Comparison of ENCODE assay signal across 22 mouse cellular contexts in the genomic region with DNA sequence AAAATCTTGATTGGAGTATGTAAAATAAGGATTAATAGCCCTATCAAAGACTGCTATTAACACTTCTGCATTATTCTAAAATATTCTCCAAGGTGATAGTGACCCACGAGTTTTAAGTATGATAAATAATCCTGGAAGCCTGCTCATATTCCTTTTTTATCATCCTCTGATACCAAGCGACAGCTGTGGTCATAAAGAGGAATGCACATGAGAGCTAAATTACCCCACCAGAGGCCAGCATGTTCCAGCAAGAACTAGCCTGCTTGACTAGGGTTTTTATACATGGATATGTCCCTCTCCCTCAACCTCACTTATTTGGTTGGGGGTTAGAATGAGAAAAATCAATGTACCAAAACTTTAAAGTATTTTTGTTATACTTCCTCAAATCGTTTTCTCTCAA. TPM values are rescaled to one million over a fixed set of nuclear protein-coding genes. Genes with fewer than 3 reads are reported as not detected.
DNase-seq lines count a peak whose midpoint lies in the region; ATAC-seq and TF ChIP-seq lines count a peak whose summit lies in the region.
"Had no signal": no experiment of that assay in that cellular context is flagged by ENCODE, and none has a peak within 500 bp of the region (broad histone marks: within the 10 kb centered on the region; RNA-seq: fewer than 3 reads in every experiment).

No protein-coding gene starts in this region.

- 26% methylated on average over 3 of the region's 3 CpGs for WGBS in heart, adult 2 months
- WGBS in intestine, embryonic 16.5 days, result 54% methylated on average over 3 of the region's 3 CpGs
- WGBS in intestine, embryonic 15.5 days, result 46% methylated on average over 3 of the region's 3 CpGs
- WGBS in midbrain, embryonic 14.5 days, result 71% methylated on average over 3 of the region's 3 CpGs

- CTCF ChIA-PET in Patski (lab: Charles Lee), result interaction anchor here (1.7 to 2.0 kb wide), 2 partner anchors 14 to 27 kb away, joined by 3 to 6 read pairs; no protein-coding TSS in a partner anchor

- in situ Hi-C loops in Patski (cut with MboI; ENCODE audit: low pct_unique_long_range_greater_than_20kb), result no loop called here

- TF ChIP-seq EP300 in heart, adult 2 months (IDR thresholded peaks at IDR 0.05; ENCODE audit: insufficient read depth, low read depth, low read length), result no peak

- ATAC-seq in intestine, embryonic 16.5 days, result no peak
- ATAC-seq in intestine, embryonic 15.5 days, result no peak
- ATAC-seq in Patski, result peak; percentile 36
- ATAC-seq in midbrain, embryonic 14.5 days (ENCODE audit: low FRiP score, low TSS enrichment), result no peak
- ATAC-seq: forebrain, embryonic 14.5 days; midbrain, embryonic 13.5 days had no signal

- no peaks in the 10 kb centered on the region for H3K27me3 ChIP-seq in heart, adult 2 months (ENCODE audit: control insufficient read depth, insufficient read depth, low read length)
- no peaks in the 10 kb centered on the region for H3K27me3 ChIP-seq in intestine, embryonic 16.5 days (replicated peaks; ENCODE audit: control insufficient read depth, insufficient read depth, low read length)
- no peaks in the 10 kb centered on the region for H3K27me3 ChIP-seq in intestine, embryonic 15.5 days (replicated peaks)
- no peaks in the 10 kb centered on the region for H3K27me3 ChIP-seq in Patski
- H3K27me3 ChIP-seq in midbrain, embryonic 14.5 days (ENCODE audit: control insufficient read depth, insufficient read depth, low read length), result no peaks in the 10 kb centered on the region
- H3K27me3 ChIP-seq: heart, embryonic 12.5 days; limb, embryonic 12.5 days; liver, embryonic 15.5 days; megakaryocyte, embryonic 14.5 days; midbrain, embryonic 13.5 days had no signal

- TF ChIP-seq POLR2A in heart, adult 2 months (IDR thresholded peaks at IDR 0.05; ENCODE audit: insufficient read depth, low read depth, low read length), result no peak

- peak overlapping the region; percentile 62 for H3K27ac ChIP-seq in heart, adult 2 months
- H3K27ac ChIP-seq in intestine, embryonic 16.5 days (ENCODE audit: low read length), result 0 out of 2 replicates have a peak overlapping the region, but pooled peaks have one; percentile 44
- no peak overlapping the region; the same call in 1 of the 2 replicates for H3K27ac ChIP-seq in intestine, embryonic 15.5 days
- H3K27ac ChIP-seq in midbrain, embryonic 14.5 days (replicated peaks; ENCODE audit: low read depth, low read length), result no peak overlapping the region
- H3K27ac ChIP-seq: hindbrain, embryonic 14.5 days; left cerebral cortex, adult 2 months; liver, embryonic 15.5 days; midbrain, embryonic 13.5 days had no signal

- POLR2A ChIA-PET in Patski (lab: Charles Lee), result interaction anchor here (1.1 kb wide), 1 partner anchor 10 kb away, joined by 3 read pairs; no protein-coding TSS in a partner anchor

- peaks cover 33% of the 10 kb centered on the region for H3K4me1 ChIP-seq in heart, adult 2 months (ENCODE audit: control insufficient read depth, insufficient read depth, low read length)
- H3K4me1 ChIP-seq in intestine, embryonic 16.5 days (ENCODE audit: control insufficient read depth, insufficient read depth, low read length), result peaks cover 27% of the 10 kb centered on the region
- peaks cover 16% of the 10 kb centered on the region for H3K4me1 ChIP-seq in intestine, embryonic 15.5 days (replicated peaks)
- H3K4me1 ChIP-seq in midbrain, embryonic 14.5 days (ENCODE audit: control insufficient read depth, insufficient read depth, low read length), result no peaks in the 10 kb centered on the region

- DNase-seq in heart, adult 2 months, result no peak
- no peak for DNase-seq in heart, adult 18-20 months
- DNase-seq in 3T3-L1 (ENCODE audit: low read depth, low spot score) (peak; percentile 47), Patski (ENCODE audit: low read depth, low spot score) (no peak)
- no peak for DNase-seq in midbrain, embryonic 14.5 days
- DNase-seq in cerebellum, adult 18-20 months, result no peak
- DNase-seq: adrenal gland, adult 8-10 months; cerebellum, adult 9-10 months; cerebellum, postnatal 36 days; kidney, postnatal 10 days; lung, postnatal 4 days; thymus, postnatal 4 days had no signal

- H3K4me3 ChIP-seq in heart, adult 2 months, result no peak overlapping the region
- H3K4me3 ChIP-seq in intestine, embryonic 16.5 days (ENCODE audit: low read length), result no peak overlapping the region
- no peak overlapping the region for H3K4me3 ChIP-seq in intestine, embryonic 15.5 days (replicated peaks)
- H3K4me3 ChIP-seq in midbrain, embryonic 14.5 days (replicated peaks; ENCODE audit: low read depth, low read length), result no peak overlapping the region
- H3K4me3 ChIP-seq: heart, embryonic 12.5 days; left cerebral cortex, adult 2 months; limb, embryonic 12.5 days; liver, embryonic 15.5 days; megakaryocyte, embryonic 14.5 days; midbrain, embryonic 13.5 days had no signal

- H3K9me3 ChIP-seq in intestine, embryonic 16.5 days (ENCODE audit: control insufficient read depth, low read length), result no peaks in the 10 kb centered on the region
- no peaks in the 10 kb centered on the region for H3K9me3 ChIP-seq in intestine, embryonic 15.5 days
- H3K9me3 ChIP-seq in midbrain, embryonic 14.5 days (ENCODE audit: control insufficient read depth, low read length), result no peaks in the 10 kb centered on the region
- H3K9me3 ChIP-seq: heart, embryonic 12.5 days; limb, embryonic 12.5 days; liver, embryonic 15.5 days; megakaryocyte, embryonic 14.5 days; midbrain, embryonic 13.5 days had no signal

- H3K9ac ChIP-seq in heart, adult 2 months (ENCODE audit: low read depth, low read length), result no peak overlapping the region
- H3K9ac ChIP-seq in intestine, embryonic 16.5 days (ENCODE audit: low read depth, low read length), result no peak overlapping the region
- no peak overlapping the region for H3K9ac ChIP-seq in intestine, embryonic 15.5 days
- no peak overlapping the region for H3K9ac ChIP-seq in midbrain, embryonic 14.5 days (replicated peaks; ENCODE audit: low read length)
- H3K9ac ChIP-seq: heart, embryonic 12.5 days; hindbrain, embryonic 14.5 days; limb, embryonic 12.5 days; liver, embryonic 15.5 days; midbrain, embryonic 13.5 days had no signal

- TF ChIP-seq CTCF in heart, adult 2 months (IDR thresholded peaks at IDR 0.05), result peak; percentile 46
- TF ChIP-seq CTCF in Patski (IDR thresholded peaks at IDR 0.05), result no peak

- H3K4me2 ChIP-seq in intestine, embryonic 16.5 days (ENCODE audit: low read depth, low read length), result no peak overlapping the region
- H3K4me2 ChIP-seq in intestine, embryonic 15.5 days (replicated peaks), result no peak overlapping the region
- no peak overlapping the region for H3K4me2 ChIP-seq in midbrain, embryonic 14.5 days (ENCODE audit: low read length)
- H3K4me2 ChIP-seq: heart, embryonic 12.5 days; hindbrain, embryonic 14.5 days; limb, embryonic 12.5 days; liver, embryonic 15.5 days; midbrain, embryonic 13.5 days had no signal

- intact Hi-C loops in heart, adult 2 months (cut with DNase I), result loop anchor here (2.0 kb wide), 1 partner anchor 44 kb away; no protein-coding TSS in a partner anchor

- peaks cover 86% of the 10 kb centered on the region for H3K36me3 ChIP-seq in heart, adult 2 months (ENCODE audit: control insufficient read depth, insufficient read depth, low read length)
- H3K36me3 ChIP-seq in intestine, embryonic 16.5 days (ENCODE audit: control insufficient read depth, insufficient read depth, low read length), result no peaks in the 10 kb centered on the region
- no peaks in the 10 kb centered on the region for H3K36me3 ChIP-seq in intestine, embryonic 15.5 days
- H3K36me3 ChIP-seq in midbrain, embryonic 14.5 days (ENCODE audit: control insufficient read depth, insufficient read depth, low read length), result peaks cover 5% of the 10 kb centered on the region
- H3K36me3 ChIP-seq: liver, embryonic 15.5 days had no signal

- peaks cover 10% of the 10 kb centered on the region for H3K79me2 ChIP-seq in heart, adult 2 months (replicated peaks; ENCODE audit: control insufficient read depth, insufficient read depth, low read length)

RNA-seq across cellular contexts. Expression of gene Sptbn1, which starts 56.8 kb away (rescaled TPM):
- total RNA-seq in heart, adult 2 months (2021), result 100 to 1,000 TPM; 509 to 570 TPM
- 169 and 246 TPM in 2 replicates for polyA plus RNA-seq in heart, adult 2 months (2012; rRNA removed)
- 100 to 1,000 TPM; 523 to 532 TPM for total RNA-seq in heart, adult 18-20 months (2021)
- 98.1 and 110 TPM in 2 replicates for polyA plus RNA-seq in intestine, embryonic 16.5 days (2015; fragmentation: Nextera tagmentation; extraction: Ambion mirVana)
- polyA plus RNA-seq in intestine, embryonic 15.5 days (2015; fragmentation: Nextera tagmentation; extraction: Ambion mirVana), result 117 and 118 TPM in 2 replicates
- 151 TPM for polyA plus RNA-seq in Patski (2021)
- polyA plus RNA-seq in midbrain, embryonic 14.5 days (2014; fragmentation: Nextera tagmentation; extraction: Ambion mirVana), result 152 and 181 TPM in 2 replicates

Comparison
In these comparisons a context has a peak if more than half of its experiments do, and no peak if none do; other contexts are left out.
1. H3K27ac ChIP-seq: peak in heart, adult 2 months (single experiment) and intestine, embryonic 16.5 days (single experiment); none in intestine, embryonic 15.5 days (single experiment) and midbrain, embryonic 14.5 days (single experiment).